Mouse (Mus musculus): ENCODE data around the gene Pla2g15. TPM values are rescaled to one million over a fixed set of nuclear protein-coding genes. Genes with fewer than 3 reads are reported as not detected.

Gene Pla2g15
- total and polyA plus RNA-seq, 3 experiments, result 4.0 to 9.4 TPM; not detected in 1

GRCm38 (mm10) chr8:106210035-106210731 is 60.0 kb downstream of the Pla2g15 start (continued):
- no peak for TF ChIP-seq MEF2A (IDR thresholded peaks at IDR 0.05; ENCODE audit: extremely low read depth, insufficient replicate concordance, low read depth, low read length, poor library complexity, severe bottlenecking)
- TF ChIP-seq POLR2AphosphoS5 (IDR thresholded peaks at IDR 0.05; ENCODE audit: borderline replicate concordance, low read depth, low read length), result no peak
- no peak for TF ChIP-seq TAL1 (IDR thresholded peaks at IDR 0.05; ENCODE audit: low read length)
- TF ChIP-seq TBP (IDR thresholded peaks at IDR 0.05; ENCODE audit: low read depth, low read length), result 0 out of 2 replicates have a peak, but pooled peaks have one; percentile 13
- TF ChIP-seq ETS1 (IDR thresholded peaks at IDR 0.05; ENCODE audit: low read depth, low read length), result no peak
- TF ChIP-seq RAD21 (IDR thresholded peaks at IDR 0.05; ENCODE audit: low read depth, low read length), result no peak
- TF ChIP-seq POLR2AphosphoS2 (IDR thresholded peaks at IDR 0.05; ENCODE audit: low read length), result no peak
- no peak for TF ChIP-seq ZKSCAN1 (IDR thresholded peaks at IDR 0.05; ENCODE audit: low read depth, low read length)
- no peak for TF ChIP-seq ZMIZ1 (IDR thresholded peaks at IDR 0.05; ENCODE audit: low read depth, low read length)
- TF ChIP-seq MAFK (IDR thresholded peaks at IDR 0.05; ENCODE audit: borderline replicate concordance, low read depth, low read length), result no peak
- no peak for TF ChIP-seq NELFE (IDR thresholded peaks at IDR 0.05; ENCODE audit: low read depth, low read length)
- no peak for TF ChIP-seq MYB (IDR thresholded peaks at IDR 0.05; ENCODE audit: low read depth, low read length)
- TF ChIP-seq RCOR1 (IDR thresholded peaks at IDR 0.05; ENCODE audit: low read depth, low read length), result no peak
- TF ChIP-seq TCF12 (IDR thresholded peaks at IDR 0.05; ENCODE audit: low read depth, low read length), result no peak
- TF ChIP-seq E2F4 (IDR thresholded peaks at IDR 0.05; ENCODE audit: borderline replicate concordance, low read depth, low read length), result no peak
- TF ChIP-seq POLR2A (IDR thresholded peaks at IDR 0.05; ENCODE audit: control insufficient read depth in 1 of 2, insufficient read depth in 1 of 2, low read depth in 1 of 2, low read length in 2 of 2, poor library complexity in 1 of 2), result no peak
- TF ChIP-seq CHD2 (IDR thresholded peaks at IDR 0.05; ENCODE audit: low read length), result no peak
- TF ChIP-seq UBTF (IDR thresholded peaks at IDR 0.05; ENCODE audit: borderline replicate concordance, insufficient read depth, low read depth, low read length), result no peak
- no peak for TF ChIP-seq USF2 (IDR thresholded peaks at IDR 0.05; ENCODE audit: borderline replicate concordance in 1 of 2, insufficient read depth in 1 of 2, low read depth in 1 of 2, low read length in 2 of 2)
- TF ChIP-seq NRF1 (IDR thresholded peaks at IDR 0.05; ENCODE audit: insufficient read depth, low read depth, low read length, poor library complexity, severe bottlenecking), result no peak
- no peak for TF ChIP-seq MAZ (IDR thresholded peaks at IDR 0.05; ENCODE audit: low read depth, low read length)

GRCm38 (mm10) chr8:106210821-106211345 is 60.7 kb downstream of the Pla2g15 start, which contains the start of the genes Slc7a6os and Prmt7:
Slc7a6os (minus strand) TSS chr8:106210935.
Prmt7 (plus strand) TSS chr8:106210936.
- Histone ChIP-seq H3K4me1 (ENCODE audit: control insufficient read depth in 1 of 2, insufficient read depth in 2 of 2, low read length in 2 of 2) (peaks cover 0 to 2% of the 10 kb centered on the region in 2 experiments; a peak in 1 of 4 replicates), H3K36me3 (ENCODE audit: control insufficient read depth in 1 of 2, insufficient read depth in 2 of 2, low read length in 2 of 2) (peaks cover 16 to 22% of the 10 kb centered on the region in 2 experiments), H3K9me3 (replicated peaks; ENCODE audit: insufficient read depth, low read length) (no peaks in the 10 kb centered on the region), H3K27me3 (ENCODE audit: control insufficient read depth in 1 of 2, insufficient read depth in 2 of 2, low read length in 2 of 2) (no peaks in the 10 kb centered on the region), H3K27ac (ENCODE audit: control insufficient read depth, low read depth, low read length) (peak within 1 kb of the TSS; percentile 73), H3K79me2 (ENCODE audit: control insufficient read depth, insufficient read depth, low read length, poor library complexity) (peaks cover 39% of the 10 kb centered on the region), H3K4me3 (ENCODE audit: control insufficient read depth in 1 of 2, insufficient read depth in 1 of 2, low read depth in 2 of 2, low read length in 2 of 2) (peak within 1 kb of the TSS; percentile 83 to 95), H3K9ac (ENCODE audit: control insufficient read depth, low read depth, low read length, poor library complexity, severe bottlenecking) (peak within 1 kb of the TSS; percentile 88)
- peak; percentile 95 for DNase-seq (ENCODE audit: low read depth, low spot score)
- TF ChIP-seq TAL1 (IDR thresholded peaks at IDR 0.05; ENCODE audit: low read length) (no peak), MYC (IDR thresholded peaks at IDR 0.05; ENCODE audit: low read depth, low read length) (peak; percentile 96), ZKSCAN1 (IDR thresholded peaks at IDR 0.05; ENCODE audit: low read depth, low read length) (no peak), E2F4 (IDR thresholded peaks at IDR 0.05; ENCODE audit: borderline replicate concordance, low read depth, low read length) (no peak; the same call in 1 of the 2 replicates), MAFK (IDR thresholded peaks at IDR 0.05; ENCODE audit: borderline replicate concordance, low read depth, low read length) (no peak), TBP (IDR thresholded peaks at IDR 0.05; ENCODE audit: low read depth, low read length) (peak; percentile 85), ETS1 (IDR thresholded peaks at IDR 0.05; ENCODE audit: low read depth, low read length) (0 out of 2 replicates have a peak, but pooled peaks have one; percentile 31), TCF12 (IDR thresholded peaks at IDR 0.05; ENCODE audit: low read depth, low read length) (peak; percentile 78), HCFC1 (IDR thresholded peaks at IDR 0.05; ENCODE audit: low read depth, low read length) (peak; percentile 94), NELFE (IDR thresholded peaks at IDR 0.05; ENCODE audit: low read depth, low read length) (peak; percentile 98), USF1 (IDR thresholded peaks at IDR 0.05; ENCODE audit: low read depth, low read length) (no peak), MAZ (IDR thresholded peaks at IDR 0.05; ENCODE audit: low read depth, low read length) (peak; percentile 92), CHD1 (IDR thresholded peaks at IDR 0.05; ENCODE audit: low read depth, low read length) (peak; percentile 15; the same call in 1 of the 2 replicates), KAT2A (conservative IDR thresholded peaks at IDR 0.05; ENCODE audit: low read depth, low read length) (peak; percentile 80; the same call in 1 of the 2 replicates), ZNF384 (IDR thresholded peaks at IDR 0.05; ENCODE audit: low read depth, low read length) (no peak), NRF1 (IDR thresholded peaks at IDR 0.05; ENCODE audit: insufficient read depth, low read depth, low read length, poor library complexity, severe bottlenecking) (0 out of 2 replicates have a peak, but pooled peaks have one; percentile 37), POLR2A (IDR thresholded peaks at IDR 0.05; ENCODE audit: control insufficient read depth in 1 of 2, insufficient read depth in 1 of 2, low read depth in 1 of 2, low read length in 2 of 2, poor library complexity in 1 of 2) (peak; percentile 97 to 99), ELF1 (IDR thresholded peaks at IDR 0.05; ENCODE audit: low read depth, low read length) (peak; percentile 90), SMC3 (IDR thresholded peaks at IDR 0.05; ENCODE audit: low read depth, low read length) (no peak)
